Mouse (Mus musculus) C2C12 (cell line): ENCODE results near the gene Ormdl3. TPM values are rescaled to one million over a fixed set of nuclear protein-coding genes. Genes with fewer than 3 reads are reported as not detected.

Experiments used
- H3K27me3 ChIP-seq: one replicate; pipeline ENCODE4 v1.6.1; 2011; ENCODE audit not compliant: control insufficient read depth, insufficient read depth, insufficient read length
- H3K36me3 ChIP-seq: one replicate; pipeline ENCODE4 v1.6.1; 2011; ENCODE audit not compliant: control insufficient read depth, insufficient read depth
- H3K4me3 ChIP-seq: one replicate; pipeline ENCODE4 v1.5.1; 2011; ENCODE audit warnings: mild to moderate bottlenecking, control low read depth; ENCODE audit not compliant: poor library complexity, insufficient read depth, severe bottlenecking
- H3K79me2 ChIP-seq: one replicate; pipeline ENCODE4 v1.6.1; 2011; ENCODE audit not compliant: control insufficient read depth, insufficient read depth
- H3K79me3 ChIP-seq: one replicate; pipeline ENCODE4 v1.6.1; 2011; ENCODE audit warnings: low read depth, control low read depth
- H3ac ChIP-seq: one replicate; pipeline ENCODE3; 2011; ENCODE audit warnings: low read depth; ENCODE audit not compliant: control insufficient read depth, insufficient read length
- CEBPB ChIP-seq: IDR thresholded peaks from one replicate; pipeline ENCODE4 v1.6.1; 2011; ENCODE audit warnings: low read depth, mild to moderate bottlenecking, control low read depth, moderate library complexity
- CTCF ChIP-seq: IDR thresholded peaks from one replicate; pipeline ENCODE4 v1.5.1; 2011; ENCODE audit not compliant: control insufficient read depth, insufficient read depth, insufficient read length
- FOSL1 ChIP-seq: IDR thresholded peaks from one replicate; pipeline ENCODE4 v1.8.0; 2011; ENCODE audit warnings: mild to moderate bottlenecking, low read length; ENCODE audit not compliant: poor library complexity, insufficient read depth, severe bottlenecking
- MAX ChIP-seq: IDR thresholded peaks from one replicate; pipeline ENCODE4 v1.6.1; 2011; ENCODE audit warnings: mild to moderate bottlenecking, control low read depth
- MYOD1 ChIP-seq: IDR thresholded peaks from one replicate; pipeline ENCODE4 v1.6.1; 2011; ENCODE audit warnings: low read depth; ENCODE audit not compliant: control insufficient read depth, insufficient read length
- MYOG ChIP-seq: IDR thresholded peaks from one replicate; pipeline ENCODE4 v1.6.1; 2011; ENCODE audit not compliant: control insufficient read depth, insufficient read length; ENCODE audit errors: extremely low read depth
- USF1 ChIP-seq: IDR thresholded peaks from one replicate; pipeline ENCODE4 v1.6.1; 2011; ENCODE audit warnings: low read depth, mild to moderate bottlenecking, control low read depth, moderate library complexity
- polyA plus RNA-seq: library from polyadenylated mRNA; unstranded; fragments of >200 nt; fragmentation: generic; extraction: Trizol; gene quantifications from one replicate; pipeline ENCODE4 v1.2.1, GENCODE M21; 2012; ENCODE audit warnings: missing spikeins

The Ormdl3 gene
- polyA plus RNA-seq, 1 experiment, result 25.0 TPM

DNA sequence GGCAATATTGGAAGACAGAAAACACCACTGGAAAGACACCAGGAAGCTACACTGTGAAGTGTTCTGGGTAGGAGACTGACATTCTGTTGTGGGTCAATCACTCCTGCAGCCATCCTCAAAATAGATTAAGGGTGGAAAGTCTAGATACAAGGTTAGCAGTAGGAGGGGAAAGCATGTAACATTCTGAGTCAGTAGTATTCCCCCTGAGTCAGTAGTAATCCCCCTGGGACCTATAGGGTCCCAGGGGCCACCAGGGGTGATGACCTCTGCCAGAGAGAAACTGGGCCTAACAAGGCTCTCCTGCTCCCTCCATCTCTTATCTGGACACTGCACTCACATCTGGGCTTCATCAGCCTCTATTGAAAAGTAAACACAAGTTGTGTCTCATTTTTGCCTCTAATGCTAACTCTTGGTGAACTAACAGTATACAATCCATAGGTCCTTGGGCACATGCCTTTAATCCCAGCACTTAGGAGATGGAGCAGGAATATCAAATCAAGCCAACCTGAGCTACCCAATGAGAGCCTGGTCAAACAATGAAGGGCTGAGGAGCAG is 49.6 kb downstream of the Ormdl3 start:
- no peaks in the 10 kb centered on the region for H3K79me2 ChIP-seq
- TF ChIP-seq MYOD1 (no peak), CEBPB (no peak), CTCF (no peak), MAX (no peak), MYOG (no peak), FOSL1 (no peak), USF1 (no peak)
- peaks cover 40% of the 10 kb centered on the region for H3K27me3 ChIP-seq

More for the DNA sequence above, 49.6 kb downstream of the Ormdl3 start:
- Histone ChIP-seq H3ac (no peak overlapping the region), H3K4me3 (no peak overlapping the region), H3K79me3 (no peaks in the 10 kb centered on the region), H3K36me3 (no peaks in the 10 kb centered on the region)

Other genes with a start within 250 kb of the Ormdl3 start
- 0.28 TPM for gene Ppp1r1b, start 239.0 kb downstream of the Ormdl3 start, polyA plus RNA-seq
- gene Stard3, start 229.0 kb downstream of the Ormdl3 start, polyA plus RNA-seq, result 28.3 TPM
- 0.13 TPM for gene Tcap, start 203.6 kb downstream of the Ormdl3 start, polyA plus RNA-seq
- gene Pnmt, start 200.9 kb downstream of the Ormdl3 start, polyA plus RNA-seq, result 0.04 TPM
- gene Pgap3, start 186.9 kb downstream of the Ormdl3 start, polyA plus RNA-seq, result 6.3 TPM
- gene Erbb2, start 174.9 kb downstream of the Ormdl3 start, polyA plus RNA-seq, result 15.4 TPM
- gene Mien1, start 148.4 kb downstream of the Ormdl3 start, polyA plus RNA-seq, result 73.7 TPM
- gene Grb7, start 141.0 kb downstream of the Ormdl3 start, polyA plus RNA-seq, result not detected
- not detected for gene Ikzf3, start 41.3 kb downstream of the Ormdl3 start, polyA plus RNA-seq
- not detected for gene Zpbp2, start 36.3 kb downstream of the Ormdl3 start, polyA plus RNA-seq
- gene Lrrc3c, start 10.9 kb upstream of the Ormdl3 start, polyA plus RNA-seq, result not detected
- 0.34 TPM for gene Gm12355, start 38.3 kb upstream of the Ormdl3 start, polyA plus RNA-seq
- gene Gsdma3, start 39.0 kb upstream of the Ormdl3 start, polyA plus RNA-seq, result not detected
- gene Gsdma2, start 59.4 kb upstream of the Ormdl3 start, polyA plus RNA-seq, result not detected
- not detected for gene Gsdma, start 77.0 kb upstream of the Ormdl3 start, polyA plus RNA-seq
- gene Psmd3, start 95.2 kb upstream of the Ormdl3 start, polyA plus RNA-seq, result 244 TPM
- gene Csf3, start 113.9 kb upstream of the Ormdl3 start, polyA plus RNA-seq, result not detected
- 33.1 TPM for gene Med24, start 142.1 kb upstream of the Ormdl3 start, polyA plus RNA-seq
- 28.1 TPM for gene Thra, start 153.3 kb upstream of the Ormdl3 start, polyA plus RNA-seq
- gene Nr1d1, start 188.0 kb upstream of the Ormdl3 start, polyA plus RNA-seq, result 22.3 TPM
- 40.5 TPM for gene Msl1, start 208.1 kb upstream of the Ormdl3 start, polyA plus RNA-seq
- 24.4 TPM for gene Casc3, start 217.5 kb upstream of the Ormdl3 start, polyA plus RNA-seq
- 0.66 TPM for gene Rapgefl1, start 249.4 kb upstream of the Ormdl3 start, polyA plus RNA-seq